ENCODE assay signal across 11 mouse cellular contexts in genomic region chr11:48776664-48777063, GRCm38 (mm10). TPM values are rescaled to one million over a fixed set of nuclear protein-coding genes. Genes with fewer than 3 reads are reported as not detected.
DNase-seq lines count a peak whose midpoint lies in the region; ATAC-seq and TF ChIP-seq lines count a peak whose summit lies in the region.
"Had no signal": no experiment of that assay in that cellular context is flagged by ENCODE, and none has a peak within 500 bp of the region (broad histone marks: within the 10 kb centered on the region; RNA-seq: fewer than 3 reads in every experiment).

No protein-coding gene starts in this region.

- no peaks in the 10 kb centered on the region for H3K9me3 ChIP-seq in midbrain, postnatal 0 days (ENCODE audit: low read length)
- no peaks in the 10 kb centered on the region for H3K9me3 ChIP-seq in midbrain, embryonic 14.5 days (ENCODE audit: control insufficient read depth, low read length)
- H3K9me3 ChIP-seq: forebrain, embryonic 10.5 days; midbrain, embryonic 10.5 days had no signal

- TF ChIP-seq CTCF in midbrain, postnatal 0 days (IDR thresholded peaks at IDR 0.05) = peak; percentile 51

- no peaks in the 10 kb centered on the region for H3K27me3 ChIP-seq in midbrain, postnatal 0 days (ENCODE audit: insufficient read depth, low read length)
- H3K27me3 ChIP-seq in midbrain, embryonic 14.5 days (ENCODE audit: control insufficient read depth, insufficient read depth, low read length) = no peaks in the 10 kb centered on the region
- no peaks in the 10 kb centered on the region for H3K27me3 ChIP-seq in splenic B cell, adult 2 months (ENCODE audit: control insufficient read depth, insufficient read depth, low read length, poor library complexity, severe bottlenecking)

- no peak for ATAC-seq in midbrain, postnatal 0 days (ENCODE audit: low FRiP score)
- no peak; the same call in 1 of the 2 replicates for ATAC-seq in midbrain, embryonic 14.5 days (ENCODE audit: low FRiP score, low TSS enrichment)

- H3K4me1 ChIP-seq in midbrain, postnatal 0 days (ENCODE audit: insufficient read depth, low read length) = no peaks in the 10 kb centered on the region
- H3K4me1 ChIP-seq in midbrain, embryonic 14.5 days (ENCODE audit: control insufficient read depth, insufficient read depth, low read length) = peaks cover 5% of the 10 kb centered on the region; the same call in 1 of the 2 replicates
- H3K4me1 ChIP-seq: forebrain, embryonic 10.5 days had no signal

- H3K4me3 ChIP-seq in midbrain, postnatal 0 days (ENCODE audit: low read depth, low read length) = no peak overlapping the region
- no peak overlapping the region for H3K4me3 ChIP-seq in midbrain, embryonic 14.5 days (replicated peaks; ENCODE audit: low read depth, low read length)
- H3K4me3 ChIP-seq: forebrain, embryonic 10.5 days; midbrain, embryonic 10.5 days had no signal

- H3K36me3 ChIP-seq in midbrain, postnatal 0 days (ENCODE audit: insufficient read depth, low read length) = no peaks in the 10 kb centered on the region
- no peaks in the 10 kb centered on the region for H3K36me3 ChIP-seq in midbrain, embryonic 14.5 days (ENCODE audit: control insufficient read depth, insufficient read depth, low read length)
- no peaks in the 10 kb centered on the region for H3K36me3 ChIP-seq in splenic B cell, adult 2 months (ENCODE audit: control insufficient read depth, insufficient read depth, low read length, poor library complexity, severe bottlenecking)
- H3K36me3 ChIP-seq: forebrain, embryonic 10.5 days; midbrain, embryonic 10.5 days had no signal

- 46% methylated on average over 9 of the region's 9 CpGs for WGBS in midbrain, postnatal 0 days
- 45% methylated on average over 9 of the region's 9 CpGs for WGBS in midbrain, embryonic 14.5 days

- H3K4me2 ChIP-seq in midbrain, postnatal 0 days (ENCODE audit: low read depth, low read length, poor library complexity, severe bottlenecking) = no peak overlapping the region
- no peak overlapping the region for H3K4me2 ChIP-seq in midbrain, embryonic 14.5 days (ENCODE audit: low read length)

- H3K27ac ChIP-seq in midbrain, postnatal 0 days (ENCODE audit: low read depth, low read length) = no peak overlapping the region
- no peak overlapping the region for H3K27ac ChIP-seq in midbrain, embryonic 14.5 days (replicated peaks; ENCODE audit: low read depth, low read length)
- H3K27ac ChIP-seq: forebrain, embryonic 10.5 days; midbrain, embryonic 10.5 days had no signal

- no peak overlapping the region for H3K9ac ChIP-seq in midbrain, postnatal 0 days (replicated peaks; ENCODE audit: low read length, poor library complexity, severe bottlenecking)
- H3K9ac ChIP-seq in midbrain, embryonic 14.5 days (replicated peaks; ENCODE audit: low read length) = no peak overlapping the region

- DNase-seq in heart, postnatal 4 days = peak; percentile 22
- DNase-seq in heart, adult 9 months (ENCODE audit: low spot score in 2 of 2) = no peak
- DNase-seq in midbrain, postnatal 0 days (ENCODE audit: low spot score) = no peak
- no peak for DNase-seq in midbrain, embryonic 14.5 days
- DNase-seq in ZHBTc4 (ENCODE audit: low read depth, low spot score) = peak; percentile 87
- DNase-seq in splenic B cell, adult 2 months (ENCODE audit: low read depth, low spot score) = peak; percentile 63
- no peak for DNase-seq in c-Kit-positive CD71-positive TER-119-positive erythroid progenitor cells, embryonic 14.5 days (ENCODE audit: low spot score)
- no peak for DNase-seq in urinary bladder, postnatal 10 days (ENCODE audit: low spot score)
- DNase-seq: cerebellum, adult 9-10 months had no signal

RNA-seq across cellular contexts. Expression of gene Rack1, which starts 23.5 kb away (rescaled TPM):
- total RNA-seq in heart, postnatal 4 days (2021) = 100 to 1,000 TPM; 642 to 663 TPM
- 932 and 1,043 TPM in 2 replicates for total RNA-seq in midbrain, postnatal 0 days (2014; rRNA removed)
- 317 and 331 TPM in 2 replicates for polyA plus RNA-seq in midbrain, postnatal 0 days (2015; fragmentation: Nextera tagmentation; extraction: Ambion mirVana)
- 505 and 506 TPM in 2 replicates for polyA plus RNA-seq in midbrain, embryonic 14.5 days (2014; fragmentation: Nextera tagmentation; extraction: Ambion mirVana)

RNA-seq across cellular contexts. Expression of gene Trim41, which starts 40.5 kb away (rescaled TPM):
- 10 to 100 TPM; 36.0 to 40.1 TPM for total RNA-seq in heart, postnatal 4 days (2021)
- 38.9 and 41.5 TPM in 2 replicates for total RNA-seq in midbrain, postnatal 0 days (2014; rRNA removed)
- 5.0 and 5.1 TPM in 2 replicates for polyA plus RNA-seq in midbrain, postnatal 0 days (2015; fragmentation: Nextera tagmentation; extraction: Ambion mirVana)
- polyA plus RNA-seq in midbrain, embryonic 14.5 days (2014; fragmentation: Nextera tagmentation; extraction: Ambion mirVana) = 6.3 and 8.4 TPM in 2 replicates

RNA-seq across cellular contexts. Expression of gene Trim7, which starts 49.3 kb away (rescaled TPM):
- 1 to 10 TPM; 5.3 to 5.5 TPM for total RNA-seq in heart, postnatal 4 days (2021)
- total RNA-seq in midbrain, postnatal 0 days (2014; rRNA removed) = 7.7 and 8.6 TPM in 2 replicates
- 3.4 and 3.7 TPM in 2 replicates for polyA plus RNA-seq in midbrain, postnatal 0 days (2015; fragmentation: Nextera tagmentation; extraction: Ambion mirVana)
- 0.75 and 1.6 TPM in 2 replicates for polyA plus RNA-seq in midbrain, embryonic 14.5 days (2014; fragmentation: Nextera tagmentation; extraction: Ambion mirVana)

RNA-seq across cellular contexts. Expression of gene Gm12184, which starts 49.8 kb away (rescaled TPM):
- total RNA-seq in heart, postnatal 4 days (2021) = 1 to 10 TPM; 4.8 to 5.1 TPM
- total RNA-seq in midbrain, postnatal 0 days (2014; rRNA removed) = 4.3 and 8.2 TPM in 2 replicates
- 2.4 and 3.0 TPM in 2 replicates for polyA plus RNA-seq in midbrain, postnatal 0 days (2015; fragmentation: Nextera tagmentation; extraction: Ambion mirVana)
- 3.2 and 4.5 TPM in 2 replicates for polyA plus RNA-seq in midbrain, embryonic 14.5 days (2014; fragmentation: Nextera tagmentation; extraction: Ambion mirVana)

Comparison
In these comparisons a context has a peak if more than half of its experiments do, and no peak if none do; other contexts are left out.
1. DNase-seq: peak in heart, postnatal 4 days (single experiment), ZHBTc4 (single experiment) and splenic B cell, adult 2 months (single experiment); none in heart, adult 9 months (0 of 2), midbrain, postnatal 0 days (single experiment), midbrain, embryonic 14.5 days (single experiment), c-Kit-positive CD71-positive TER-119-positive erythroid progenitor cells, embryonic 14.5 days (single experiment) and urinary bladder, postnatal 10 days (single experiment).